Mouse (Mus musculus) v-Abl transformed pro-B cells (cell line): ENCODE measurements at regions not wholly inside any gene's neighbourhood (a gene's known extent, or its start where the extent isn't known, plus 50 kb on each side); places are given as distances from the start of the nearest gene placed in this dataset.

ENCODE experiments used
- in situ Hi-C, 2 experiments: fragments of 400-800 bp; cut with MboI; formaldehyde crosslinking; loops; one replicate each; pipeline ENCODE4 v1.15.1; 2025; ENCODE audit not compliant: unreplicated experiment in 2 of 2

GRCm38 (mm10) chr14:46706462-46706861, 53.9 kb upstream of the Cdkn3 start:
- in situ Hi-C loops, result loop anchor here in 1 of 2 experiments (25.0 kb wide), 1 partner anchor 1294 kb away; the partner anchor contains the start of gene Gnpnat1

DNA sequence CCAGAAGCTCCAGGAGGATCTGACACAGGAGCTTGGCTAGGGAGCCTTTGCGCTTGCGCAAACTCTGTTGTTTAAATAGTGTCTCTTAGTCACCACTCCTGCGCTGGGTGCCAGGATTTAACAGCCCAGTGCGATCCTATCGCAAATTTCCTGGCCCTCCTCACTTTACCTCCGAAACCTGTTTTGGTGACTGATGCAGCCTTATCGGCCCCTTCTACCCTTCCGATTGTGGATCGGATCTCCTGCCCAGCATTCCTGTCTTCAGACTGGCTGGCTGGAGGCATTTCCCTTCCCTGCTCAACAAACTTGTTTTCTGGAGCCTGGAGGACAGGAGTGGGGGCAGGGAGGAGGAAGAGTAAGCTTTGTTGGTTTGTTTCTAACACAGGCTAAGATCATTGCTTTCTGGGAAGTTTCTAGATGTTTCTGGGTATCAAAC, 56.0 kb upstream of the Cdkn3 start:
- in situ Hi-C loops, result loop anchor here in 1 of 2 experiments (25.0 kb wide), 1 partner anchor 1292 kb away; the partner anchor contains the start of gene Gnpnat1

DNA sequence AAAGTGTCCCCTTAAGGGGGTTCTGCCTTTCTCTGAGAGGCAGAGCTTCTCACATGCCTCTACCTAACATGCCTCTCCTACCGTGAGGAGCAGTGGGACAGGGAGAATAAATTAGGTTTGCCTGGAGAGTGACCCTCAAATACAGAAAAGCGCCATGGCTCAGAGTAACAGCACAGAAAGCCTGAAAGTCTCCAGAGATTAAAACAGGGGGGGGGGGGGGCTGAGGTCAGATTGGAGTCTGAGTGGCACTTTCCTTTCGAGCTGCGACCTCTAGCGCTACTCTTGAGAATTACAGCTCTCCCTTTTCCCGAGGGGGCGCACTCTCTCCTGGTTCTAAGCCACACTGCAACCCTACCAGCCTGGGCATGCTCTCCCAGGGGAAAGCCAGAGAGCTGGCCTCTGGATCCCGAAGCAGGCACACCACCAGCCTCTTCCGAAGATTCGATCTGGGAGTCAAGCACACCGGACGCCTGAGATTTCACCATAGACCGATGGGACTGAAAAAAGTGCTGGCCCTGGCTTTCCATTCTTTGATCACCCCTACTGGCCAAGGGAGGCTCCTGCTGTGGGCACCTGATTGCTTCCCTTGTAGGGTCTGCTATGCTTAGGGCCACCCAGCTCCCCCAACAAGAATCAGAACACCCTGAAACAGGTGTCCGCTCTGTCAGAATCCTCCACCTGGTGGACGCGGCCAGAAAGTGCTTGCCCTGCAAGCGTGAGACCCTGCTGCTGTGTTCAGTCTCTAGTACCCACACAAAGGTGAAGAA, 57.5 kb upstream of the Cdkn3 start:
- in situ Hi-C loops, result loop anchor here in 1 of 2 experiments (25.0 kb wide), 1 partner anchor 1291 kb away; the partner anchor contains the start of gene Gnpnat1

- in situ Hi-C loops, result no loop called here
These were observed 67.8 kb upstream of the Cdkn3 start for GRCm38 (mm10) chr14:46692571-46692970.

GRCm38 (mm10) chr14:46692067-46692466, 68.3 kb upstream of the Cdkn3 start:
- in situ Hi-C loops, result no loop called here

DNA sequence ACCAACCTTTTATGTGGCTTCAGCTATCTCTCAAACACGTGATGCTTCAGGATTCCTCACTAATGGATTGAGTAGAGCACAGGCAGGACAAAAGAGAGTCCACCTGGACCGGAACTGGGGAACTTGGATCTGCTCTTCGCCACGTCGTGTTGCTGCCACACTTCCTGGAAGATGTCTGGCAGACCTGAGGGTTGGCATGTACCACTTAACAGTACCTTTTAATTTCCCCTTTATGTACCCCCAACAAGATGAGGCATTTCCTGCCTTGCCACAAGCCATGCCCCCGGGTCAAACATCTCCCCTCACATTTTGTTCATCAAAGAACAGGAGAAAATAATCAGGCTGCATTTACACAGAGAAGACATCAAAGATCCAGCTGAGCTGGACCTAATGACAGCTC, 77.6 kb upstream of the Cdkn3 start:
- in situ Hi-C loops, result no loop called here

DNA sequence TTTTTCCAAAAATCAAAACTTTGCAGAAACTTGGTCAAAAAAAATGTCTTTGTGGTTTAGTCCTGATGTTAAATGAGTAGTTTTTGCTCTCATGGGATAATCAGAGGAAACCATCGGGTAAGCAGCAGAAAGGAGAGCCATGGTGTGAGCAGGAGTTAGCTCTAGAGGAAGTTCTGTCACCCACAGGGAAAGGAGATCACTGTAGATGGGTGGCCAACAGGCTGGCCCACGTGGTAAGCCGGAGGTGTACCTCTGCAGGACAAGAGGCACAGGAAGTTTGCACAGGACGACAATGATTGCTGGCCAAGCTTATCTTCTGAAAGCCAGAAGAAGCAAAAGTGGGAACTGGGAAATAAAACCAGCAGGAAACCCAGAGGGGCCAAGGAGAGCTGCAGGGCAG, 81.4 kb upstream of the Cdkn3 start:
- in situ Hi-C loops, result no loop called here

DNA sequence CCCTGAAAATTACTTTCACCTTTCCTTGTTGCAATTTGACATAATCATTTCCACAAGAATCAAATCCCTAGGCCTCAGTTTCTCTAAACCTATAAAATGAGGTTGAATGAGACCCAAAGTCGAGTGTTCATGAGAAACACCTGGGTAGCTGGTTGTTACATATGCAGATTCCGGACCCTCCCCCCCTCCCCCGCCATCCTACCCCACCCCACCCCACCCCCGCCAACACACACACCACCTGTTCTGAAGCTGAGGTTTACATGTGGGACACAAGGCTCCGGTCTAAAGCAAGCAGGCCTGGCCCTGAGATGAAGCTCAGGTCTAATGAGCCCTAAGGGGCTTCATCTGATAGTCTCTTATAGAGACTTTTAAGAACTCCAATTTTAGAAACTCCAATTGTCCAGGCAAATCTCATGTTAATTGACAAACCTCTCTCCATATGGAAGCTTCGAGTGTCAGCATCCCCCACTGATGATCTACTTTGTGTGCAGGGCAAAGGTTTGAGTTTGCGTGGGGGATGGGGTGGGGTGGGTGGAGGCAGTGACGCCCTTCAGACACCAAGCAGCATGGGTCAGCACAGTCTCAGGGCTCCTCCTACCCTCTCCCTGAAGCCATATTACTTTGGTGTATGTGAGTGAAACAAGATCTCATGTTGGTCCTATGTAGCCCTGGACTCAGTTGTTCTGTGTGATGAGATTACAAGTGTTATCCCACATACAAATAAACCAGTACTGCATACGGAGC, 88.7 kb upstream of the Cdkn3 start:
- in situ Hi-C loops, result no loop called here

DNA sequence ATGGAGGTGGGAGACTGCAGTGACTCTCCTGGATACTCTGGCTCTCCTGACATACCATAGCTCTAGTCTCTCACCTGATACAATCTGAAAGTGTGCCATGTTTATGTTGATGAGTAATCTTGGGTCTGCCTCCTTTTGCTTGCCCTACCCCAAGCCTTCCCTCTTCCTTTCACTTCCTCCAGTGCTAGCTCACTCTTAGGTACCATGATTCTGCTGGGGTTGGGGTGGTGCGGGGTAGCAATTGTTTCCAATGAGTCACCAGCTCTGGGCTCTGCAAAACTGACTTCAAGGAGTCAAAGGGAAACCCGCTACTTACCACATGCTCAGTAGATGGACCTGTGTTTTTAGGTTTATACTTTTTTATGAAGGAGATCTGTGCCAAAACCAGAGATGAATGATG, 89.3 kb upstream of the Cdkn3 start:
- in situ Hi-C loops, result no loop called here

DNA sequence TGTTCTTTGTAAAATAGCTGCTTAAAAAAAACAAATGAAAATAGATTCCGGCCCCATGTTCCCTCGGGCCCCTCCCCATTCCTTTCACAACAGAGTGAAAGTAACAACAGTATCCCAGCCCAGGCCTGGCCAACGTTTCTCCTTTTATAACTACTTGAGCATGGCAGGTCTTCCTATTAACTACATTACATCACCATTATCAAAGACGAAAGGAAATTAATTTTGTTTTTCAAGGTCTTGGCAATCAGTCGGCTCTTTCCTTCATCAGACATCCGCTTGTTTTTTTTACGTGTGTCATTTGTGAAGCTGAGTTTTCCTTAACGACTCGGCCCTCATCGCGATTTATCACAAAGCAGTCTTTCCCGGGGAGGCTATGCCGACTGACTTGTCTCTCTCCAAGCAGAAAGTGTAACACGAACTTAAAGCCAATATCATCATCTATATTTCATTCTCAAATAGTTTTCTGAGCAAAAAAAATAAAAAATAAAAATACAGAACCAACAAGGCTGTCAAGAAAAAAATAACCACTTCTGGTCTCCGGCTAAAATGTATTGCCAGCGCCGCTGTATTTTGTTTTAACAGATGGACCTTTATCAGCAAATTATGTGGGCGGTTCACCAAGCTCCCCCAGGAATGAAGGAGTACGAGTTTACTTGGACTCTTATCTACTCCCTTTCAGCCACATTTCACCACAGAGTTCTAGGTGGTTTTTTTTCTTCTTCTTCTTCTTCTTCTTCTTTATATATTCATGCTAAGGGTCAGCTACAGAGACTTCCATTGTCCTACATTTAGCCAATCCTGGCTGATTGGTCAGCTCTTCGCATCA, 89.9 kb upstream of the Cdkn3 start:
- in situ Hi-C loops, result no loop called here

DNA sequence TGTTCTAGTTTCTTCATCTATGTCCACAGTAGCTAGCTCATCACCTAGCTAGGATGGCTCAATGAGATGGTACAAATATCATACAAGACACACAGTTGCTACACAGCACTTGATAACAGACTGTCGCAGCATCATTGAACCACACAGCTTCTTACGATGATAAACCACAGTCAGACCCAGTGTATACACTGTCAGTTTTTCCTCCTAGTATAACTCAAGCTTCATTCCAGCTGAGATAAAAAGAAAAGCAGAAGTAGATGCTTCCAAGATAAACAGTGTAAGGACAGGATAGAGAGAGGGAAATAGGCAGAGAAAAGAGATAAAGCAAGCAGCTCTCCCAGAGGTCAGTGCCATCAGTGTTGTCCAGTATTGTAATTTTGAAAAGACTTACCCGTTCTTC, 92.1 kb upstream of the Cdkn3 start:
- in situ Hi-C loops, result no loop called here

- in situ Hi-C loops, result no loop called here
These were observed 96.0 kb upstream of the Cdkn3 start for GRCm38 (mm10) chr14:46664305-46664704.

DNA sequence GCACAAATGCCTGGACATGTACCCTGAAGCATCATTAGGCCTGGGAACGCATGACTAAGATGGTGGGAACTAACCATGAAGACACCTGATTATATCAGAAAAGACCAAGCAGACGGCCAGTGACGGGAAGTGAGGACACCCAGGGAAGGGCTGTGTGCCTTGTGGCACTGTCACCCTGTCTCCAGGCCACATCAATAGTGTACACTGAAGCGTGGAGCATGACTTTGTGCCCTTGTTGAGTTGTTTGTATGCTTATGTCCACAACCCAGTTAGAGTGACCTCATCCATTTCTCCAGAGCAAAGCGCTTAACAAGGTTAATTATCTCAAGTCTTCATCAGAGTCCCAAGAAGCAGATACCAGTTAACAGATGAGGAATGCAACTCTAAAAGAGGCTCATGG, 96.8 kb upstream of the Cdkn3 start:
- in situ Hi-C loops, result no loop called here

DNA sequence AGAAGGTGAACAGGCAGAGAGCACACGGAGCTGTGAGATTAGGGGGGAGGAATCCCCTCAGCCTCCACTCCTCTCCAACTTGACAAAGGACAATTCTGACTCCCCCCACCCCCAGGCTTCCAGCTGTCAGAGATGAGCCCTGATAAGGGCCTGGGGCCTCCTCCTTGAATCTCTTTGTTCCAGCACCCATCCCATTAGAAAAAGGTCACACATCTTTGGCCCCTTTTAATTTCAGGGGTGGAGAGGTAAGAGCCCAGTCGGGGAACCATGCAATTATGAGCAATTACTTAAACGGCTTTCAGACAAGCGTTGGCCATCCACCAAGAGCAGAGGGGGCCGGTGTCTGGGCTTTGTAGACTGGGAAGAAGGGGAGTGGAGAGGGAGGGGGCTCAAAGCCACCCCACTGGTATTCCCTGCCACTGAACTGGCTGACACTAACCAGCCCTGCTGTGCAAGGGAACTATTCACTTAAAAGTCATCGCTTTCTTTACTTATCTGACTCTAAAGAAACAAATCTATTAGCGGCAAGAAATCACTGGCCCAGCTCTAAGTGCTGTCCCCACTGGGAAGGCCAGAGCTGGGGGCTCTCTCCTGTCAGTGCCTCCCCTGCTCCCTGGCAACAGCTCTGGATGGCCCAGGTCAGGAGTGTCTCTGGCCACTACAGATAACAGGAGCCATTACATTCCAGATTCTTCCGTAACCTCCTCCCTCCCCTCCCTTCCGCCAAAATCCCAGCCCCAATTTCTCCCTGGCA, 98.4 kb upstream of the Cdkn3 start:
- in situ Hi-C loops, result no loop called here

DNA sequence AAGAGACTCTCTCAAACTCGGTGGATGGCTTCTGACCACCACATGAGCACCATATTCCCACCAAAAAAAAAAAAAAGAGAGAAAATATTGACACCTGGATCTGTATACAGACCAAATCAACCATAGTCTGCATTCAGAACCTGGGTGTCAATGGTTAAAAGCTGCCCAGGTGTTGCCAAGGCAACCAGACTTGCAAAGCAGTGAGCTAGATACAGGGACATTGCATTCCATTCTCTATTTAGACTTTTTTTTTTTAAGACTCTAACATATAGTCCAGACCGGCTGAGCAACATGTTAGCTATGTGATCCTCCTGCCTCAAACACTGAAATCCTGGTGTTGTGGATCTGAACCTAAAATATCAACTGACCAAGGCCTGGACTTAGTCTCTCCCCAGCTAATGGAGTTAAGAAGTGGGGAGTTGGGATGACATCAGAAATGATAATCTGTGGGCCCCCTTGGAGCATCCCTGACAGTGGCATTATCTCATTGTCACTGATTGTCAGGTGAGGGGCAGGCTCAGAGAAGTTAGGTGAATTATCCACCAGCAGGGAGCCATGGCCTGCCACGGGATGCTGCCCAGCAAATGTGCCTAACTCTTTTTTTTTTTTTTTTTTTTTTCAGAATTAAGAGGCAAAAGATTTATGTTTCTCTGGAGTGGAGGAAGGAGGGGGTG, 99.1 kb upstream of the Cdkn3 start:
- in situ Hi-C loops, result no loop called here

- in situ Hi-C loops, result no loop called here
These were observed 101.0 kb upstream of the Cdkn3 start for GRCm38 (mm10) chr14:46659365-46659764.

GRCm38 (mm10) chr14:46656249-46656648, 104.1 kb upstream of the Cdkn3 start:
- in situ Hi-C loops, result no loop called here

GRCm38 (mm10) chr14:46647319-46647974, 112.9 kb upstream of the Cdkn3 start:
- in situ Hi-C loops, result no loop called here

DNA sequence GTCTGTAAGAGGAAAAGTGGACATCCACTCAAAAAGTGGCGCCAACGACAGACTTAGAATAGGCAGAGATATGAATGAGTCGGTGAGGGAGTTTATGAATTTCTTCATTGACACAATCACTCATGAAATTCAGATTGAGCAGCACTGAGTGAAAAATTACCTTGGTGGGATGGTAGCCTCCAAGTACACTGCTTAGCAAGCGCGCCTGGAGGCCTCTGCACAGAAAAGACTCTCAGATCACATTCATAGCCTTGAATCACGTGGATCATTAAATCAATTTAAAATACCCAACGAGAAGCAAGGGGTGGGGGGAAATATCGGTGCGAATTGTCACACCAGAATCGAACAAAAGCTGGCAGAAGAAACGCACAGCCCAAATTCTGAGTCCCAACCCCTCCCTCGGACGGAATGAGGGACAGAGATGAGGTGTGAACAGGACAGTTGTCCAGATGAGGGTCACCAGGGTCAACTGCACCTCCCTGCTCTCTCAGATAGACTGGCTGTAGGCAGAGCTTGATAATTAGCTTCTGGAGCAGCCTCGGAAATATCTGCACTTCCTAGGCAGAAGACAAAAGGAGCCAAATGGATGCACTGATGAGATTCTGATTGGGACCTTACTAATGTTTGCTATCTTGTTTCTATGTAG, 113.5 kb upstream of the Cdkn3 start:
- in situ Hi-C loops, result no loop called here
